Mouse (Mus musculus) erythroid progenitor cell, adult 5-6 weeks (primary cell): ENCODE data around the gene Itprid1. TPM values are rescaled to one million over a fixed set of nuclear protein-coding genes. Genes with fewer than 3 reads are reported as not detected.

Experiments used
- ATAC-seq: replicated peaks from 2 replicates; pipeline ENCODE4 v1.8.0; 2016; ENCODE audit warnings: moderate number of reproducible peaks, mild to moderate bottlenecking, moderate TSS enrichment, inconsistent platforms; ENCODE audit not compliant: poor library complexity, low FRiP score, severe bottlenecking
- total RNA-seq, 2 experiments: library from RNA; stranded (forward) in 1 of 2; stranded (reverse) in 1 of 2; fragments of 150-400 nt in 1 of 2; fragments of 186-747, 209-891 nt in 1 of 2; gene quantifications; 2 replicates each; pipeline versions ENCODE4 v1.2.3 to v1.2.4; 2015 to 2017; ENCODE audit warnings: low replicate concordance in 2 of 2

Itprid1 gene
- total RNA-seq (2015; ENCODE audit: low replicate concordance) (not detected in 2 replicates), total RNA-seq (2017; ENCODE audit: low replicate concordance) (not detected in 2 replicates)

- ATAC-seq, result no peak
Observed at GRCm38 (mm10) chr6:55836650-55837320, at the start of gene Itprid1. Gene Itprid1 (plus strand): TSS chr6:55836895.

GRCm38 (mm10) chr6:55789557-55789956 is 47.1 kb upstream of the Itprid1 start:
- ATAC-seq, result no peak

GRCm38 (mm10) chr6:55791852-55792496 is 44.7 kb upstream of the Itprid1 start:
- no peak for ATAC-seq

- no peak for ATAC-seq
Observed at GRCm38 (mm10) chr6:55792536-55792935, 44.2 kb upstream of the Itprid1 start.

GRCm38 (mm10) chr6:55802686-55803085 is 34.0 kb upstream of the Itprid1 start:
- no peak for ATAC-seq

- ATAC-seq, result no peak
Observed at GRCm38 (mm10) chr6:55803357-55803756, 33.3 kb upstream of the Itprid1 start.

- ATAC-seq, result no peak
Observed at GRCm38 (mm10) chr6:55803991-55804680, 32.6 kb upstream of the Itprid1 start.

GRCm38 (mm10) chr6:55804681-55805000 is 32.1 kb upstream of the Itprid1 start:
- ATAC-seq, result no peak

GRCm38 (mm10) chr6:55805291-55806137 is 31.2 kb upstream of the Itprid1 start:
- no peak for ATAC-seq

- ATAC-seq, result no peak
Observed at GRCm38 (mm10) chr6:55806537-55806936, 30.2 kb upstream of the Itprid1 start.

- ATAC-seq, result no peak
Observed at GRCm38 (mm10) chr6:55808692-55809091, 28.0 kb upstream of the Itprid1 start.

GRCm38 (mm10) chr6:55811153-55811552 is 25.5 kb upstream of the Itprid1 start:
- ATAC-seq, result no peak

GRCm38 (mm10) chr6:55812353-55812752 is 24.3 kb upstream of the Itprid1 start:
- no peak for ATAC-seq

- ATAC-seq, result no peak
Observed at GRCm38 (mm10) chr6:55814184-55814926, 22.3 kb upstream of the Itprid1 start.

GRCm38 (mm10) chr6:55816911-55817310 is 19.8 kb upstream of the Itprid1 start:
- ATAC-seq, result no peak

GRCm38 (mm10) chr6:55829722-55830121 is 7.0 kb upstream of the Itprid1 start:
- ATAC-seq, result no peak

- ATAC-seq, result no peak
Observed at GRCm38 (mm10) chr6:55852589-55852988, 15.9 kb downstream of the Itprid1 start.

- ATAC-seq, result no peak
Observed at GRCm38 (mm10) chr6:55856085-55856484, 19.4 kb downstream of the Itprid1 start.

GRCm38 (mm10) chr6:55865206-55865605 is 28.5 kb downstream of the Itprid1 start:
- ATAC-seq, result no peak
